Mouse (Mus musculus) kidney, adult 2 months (tissue): ENCODE measurements around the gene Gm40193. TPM values are rescaled to one million over a fixed set of nuclear protein-coding genes. Genes with fewer than 3 reads are reported as not detected.

Experiments
- DNase-seq: peaks from one replicate; pipeline ENCODE4 v3.0.0; 2021
- H3K27ac ChIP-seq: fragments of 200-500 bp; 2 replicates; pipeline ENCODE4 v1.5.1; 2012; ENCODE audit warnings: low read depth, low read length, control low read depth, inconsistent platforms; ENCODE audit not compliant: insufficient read depth
- H3K27me3 ChIP-seq: fragments of 200-500 bp; replicated peaks from 2 replicates; pipeline ENCODE4 v1.6.1; 2012; ENCODE audit warnings: mild to moderate bottlenecking, moderate library complexity, low read length, inconsistent platforms; ENCODE audit not compliant: control insufficient read depth, insufficient read depth
- H3K36me3 ChIP-seq: fragments of 200-500 bp; 2 replicates; pipeline ENCODE4 v1.6.1; 2012; ENCODE audit warnings: mild to moderate bottlenecking, moderate library complexity, low read length, inconsistent platforms; ENCODE audit not compliant: control insufficient read depth, insufficient read depth
- H3K4me1 ChIP-seq: fragments of 200-500 bp; 2 replicates; pipeline ENCODE4 v1.6.1; 2011; ENCODE audit warnings: low read length; ENCODE audit not compliant: control insufficient read depth, insufficient read depth
- H3K4me3 ChIP-seq: fragments of 200-500 bp; 2 replicates; pipeline ENCODE4 v1.5.1; 2011; ENCODE audit warnings: mild to moderate bottlenecking, low read depth, low read length, control low read depth; ENCODE audit not compliant: insufficient read depth
- CTCF ChIP-seq: fragments of 200-500 bp; conservative IDR thresholded peaks from 2 replicates; pipeline ENCODE4 v1.5.1; 2011; ENCODE audit warnings: low read depth, mild to moderate bottlenecking, control low read depth, low read length, moderate library complexity, mixed read lengths; ENCODE audit not compliant: insufficient read depth, insufficient read length
- POLR2A ChIP-seq: fragments of 200-500 bp; IDR thresholded peaks from one replicate; pipeline ENCODE4 v1.6.1; 2011; ENCODE audit warnings: low read depth, low read length, control low read depth
- WGBS: fragments of 180-500 bp; shearing (Covaris S2); methylation state at CpG from one replicate; pipeline ENCODE4 v1.1.7; 2018; 5-methylcytosine and 5-hydroxymethylcytosine counted together
- polyA plus RNA-seq: library from polyadenylated mRNA; depleted of rRNA; stranded (reverse); fragments of >200 nt; gene quantifications from 2 replicates; pipeline ENCODE4 v1.2.3, GENCODE M21; 2012; rRNA removed

Gm40193 gene
- polyA plus RNA-seq, 1 experiment = not detected

DNA sequence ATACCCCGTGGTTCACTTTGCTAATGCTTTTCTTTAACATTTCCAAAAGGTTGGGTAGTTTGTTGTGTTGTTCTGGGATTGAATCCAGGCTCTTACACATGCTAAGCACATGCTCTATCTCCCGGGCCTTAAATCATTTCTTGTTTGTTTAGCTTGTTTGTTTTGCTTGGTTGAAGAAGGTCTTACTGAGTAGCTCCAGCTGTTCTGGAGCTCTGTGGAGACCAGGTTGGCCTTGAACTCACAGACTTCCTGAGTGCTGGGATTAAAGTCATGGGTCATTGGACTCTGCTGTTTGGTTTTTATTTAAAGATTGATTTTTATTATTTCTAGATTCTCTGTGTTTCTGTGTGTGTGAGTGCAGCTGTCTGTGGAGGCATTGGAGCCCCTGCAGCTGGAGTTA lies 47.2 kb downstream of the Gm40193 start:
- WGBS = 59% methylated on average over 2 of the region's 2 CpGs
- no peak overlapping the region for H3K27ac ChIP-seq
- TF ChIP-seq CTCF (no peak), POLR2A (no peak)
- H3K27me3 ChIP-seq = no peaks in the 10 kb centered on the region
- H3K36me3 ChIP-seq = no peaks in the 10 kb centered on the region
- peak; percentile 51 for DNase-seq
- H3K4me1 ChIP-seq = 0 out of 2 replicates have a peak, but pooled peaks cover 1% of the 10 kb centered on the region
- no peak overlapping the region for H3K4me3 ChIP-seq

Other genes starting within 250 kb of the Gm40193 start
- gene Alox12e, start 210.3 kb downstream of the Gm40193 start, polyA plus RNA-seq = 0.07 TPM in 1 of 2 replicates, not detected in the other
- 0.16 and 0.72 TPM in 2 replicates for gene Alox15, start 180.9 kb downstream of the Gm40193 start, polyA plus RNA-seq
- 12.4 and 12.9 TPM in 2 replicates for gene Pelp1, start 122.9 kb downstream of the Gm40193 start, polyA plus RNA-seq
- gene Arrb2, start 100.3 kb downstream of the Gm40193 start, polyA plus RNA-seq = 30.2 and 33.7 TPM in 2 replicates
- 27.0 and 27.9 TPM in 2 replicates for gene Med11, start 81.0 kb downstream of the Gm40193 start, polyA plus RNA-seq
- 11.6 and 12.4 TPM in 2 replicates for gene Zmynd15, start 73.5 kb downstream of the Gm40193 start, polyA plus RNA-seq
- 99.3 and 103 TPM in 2 replicates for gene Cxcl16, start 73.0 kb downstream of the Gm40193 start, polyA plus RNA-seq
- 0.31 TPM in 1 of 2 replicates, not detected in the other for gene Tm4sf5, start 27.7 kb downstream of the Gm40193 start, polyA plus RNA-seq
- 0.15 TPM in 1 of 2 replicates, not detected in the other for gene Vmo1, start 18.3 kb downstream of the Gm40193 start, polyA plus RNA-seq
- 2.8 and 3.3 TPM in 2 replicates for gene Gltpd2, start 13.7 kb downstream of the Gm40193 start, polyA plus RNA-seq
- gene Psmb6, start 7.6 kb downstream of the Gm40193 start, polyA plus RNA-seq = 335 and 398 TPM in 2 replicates
- gene Pld2, start 7.1 kb upstream of the Gm40193 start, polyA plus RNA-seq = 16.6 and 18.0 TPM in 2 replicates
- 73.1 and 91.8 TPM in 2 replicates for gene Mink1, start 29.9 kb upstream of the Gm40193 start, polyA plus RNA-seq
- gene 4930544D05Rik, start 82.9 kb upstream of the Gm40193 start, polyA plus RNA-seq = 0.29 TPM in 1 of 2 replicates, not detected in the other
- gene Chrne, start 86.3 kb upstream of the Gm40193 start, polyA plus RNA-seq = 0.86 and 1.0 TPM in 2 replicates
- gene Gp1ba, start 106.2 kb upstream of the Gm40193 start, polyA plus RNA-seq = 0.03 TPM in 1 of 2 replicates, not detected in the other
- 118 and 123 TPM in 2 replicates for gene Rnf167, start 114.3 kb upstream of the Gm40193 start, polyA plus RNA-seq
- gene Slc25a11, start 114.5 kb upstream of the Gm40193 start, polyA plus RNA-seq = 281 and 284 TPM in 2 replicates
- 686 and 750 TPM in 2 replicates for gene Pfn1, start 121.7 kb upstream of the Gm40193 start, polyA plus RNA-seq
- gene Eno3, start 124.3 kb upstream of the Gm40193 start, polyA plus RNA-seq = 9.2 and 30.9 TPM in 2 replicates
- 44.6 and 59.8 TPM in 2 replicates for gene Spag7, start 136.5 kb upstream of the Gm40193 start, polyA plus RNA-seq
- gene Camta2, start 155.2 kb upstream of the Gm40193 start, polyA plus RNA-seq = 23.6 and 28.7 TPM in 2 replicates
- gene Inca1, start 167.2 kb upstream of the Gm40193 start, polyA plus RNA-seq = 5.3 and 5.4 TPM in 2 replicates
- 91.0 and 94.9 TPM in 2 replicates for gene Kif1c, start 167.6 kb upstream of the Gm40193 start, polyA plus RNA-seq
- gene Zfp3, start 231.3 kb upstream of the Gm40193 start, polyA plus RNA-seq = 1.7 and 2.4 TPM in 2 replicates